Mouse (Mus musculus) stomach, embryonic 14.5 days (tissue): ENCODE results near the gene Fam53b. TPM values are rescaled to one million over a fixed set of nuclear protein-coding genes. Genes with fewer than 3 reads are reported as not detected.

Experiments used
- ATAC-seq: fragments of 200-750 bp; cut with Nextera tagmentation; 2 replicates; pipeline ENCODE4 v1.8.0; 2017; ENCODE audit warnings: low read depth, moderate TSS enrichment; ENCODE audit not compliant: insufficient number of reproducible peaks, insufficient read depth, low FRiP score
- H3K27ac ChIP-seq: fragments of 300-500 bp; sonication (generic); 2 replicates; pipeline ENCODE4 v1.5.1; 2014; ENCODE audit warnings: mild to moderate bottlenecking, low read length, moderate library complexity, mixed read lengths
- H3K27me3 ChIP-seq: fragments of 300-500 bp; sonication (generic); 2 replicates; pipeline ENCODE4 v1.6.1; 2014; ENCODE audit warnings: low read length, control low read depth, mixed read lengths; ENCODE audit not compliant: control insufficient read depth, insufficient read depth
- H3K36me3 ChIP-seq: fragments of 300-500 bp; sonication (generic); 2 replicates; pipeline ENCODE4 v1.6.1; 2014; ENCODE audit warnings: mild to moderate bottlenecking, control low read depth, low read length, moderate library complexity, mixed read lengths; ENCODE audit not compliant: control insufficient read depth, insufficient read depth
- H3K4me1 ChIP-seq: fragments of 300-500 bp; sonication (generic); 2 replicates; pipeline ENCODE4 v1.6.1; 2014; ENCODE audit warnings: low read length, control low read depth, mixed read lengths; ENCODE audit not compliant: control insufficient read depth, insufficient read depth
- H3K4me2 ChIP-seq: fragments of 300-500 bp; sonication (generic); replicated peaks from 2 replicates; pipeline ENCODE4 v1.6.1; 2014; ENCODE audit warnings: low read depth, low read length, control low read depth
- H3K4me3 ChIP-seq: fragments of 300-500 bp; sonication (generic); 2 replicates; pipeline ENCODE4 v1.5.1; 2014; ENCODE audit warnings: low read depth, low read length, control low read depth
- H3K9ac ChIP-seq: fragments of 300-500 bp; sonication (generic); replicated peaks from 2 replicates; pipeline ENCODE4 v1.6.1; 2014; ENCODE audit warnings: low read depth, mild to moderate bottlenecking, control low read depth, low read length, moderate library complexity, mixed read lengths
- H3K9me3 ChIP-seq: fragments of 300-500 bp; sonication (generic); 2 replicates; pipeline ENCODE4 v1.6.1; 2016; ENCODE audit warnings: low read depth, low read length, control low read depth; ENCODE audit not compliant: control insufficient read depth
- WGBS: fragments of 180-500 bp; shearing (Covaris S2); extraction: QIAGEN DNeasy Blood & Tissue Kit; methylation state at CpG from one replicate; pipeline ENCODE4 v1.1.7; 2014; 5-methylcytosine and 5-hydroxymethylcytosine counted together
- polyA plus RNA-seq: library from polyadenylated mRNA; unstranded; fragments of >200 nt; fragmentation: Nextera tagmentation; extraction: Ambion mirVana; gene quantifications from 2 replicates; pipeline ENCODE4 v1.2.1, GENCODE M21; 2014

Gene Fam53b
- polyA plus RNA-seq, 1 experiment from 2014 or later = 16.4 TPM

GRCm38 (mm10) chr7:132703515-132704309, 110.0 kb downstream of the Fam53b start:
- no peak overlapping the region for H3K4me2 ChIP-seq
- no peak overlapping the region for H3K4me3 ChIP-seq
- H3K27me3 ChIP-seq = no peaks in the 10 kb centered on the region
- no peaks in the 10 kb centered on the region for H3K9me3 ChIP-seq
- no peak overlapping the region for H3K9ac ChIP-seq
- no peak for ATAC-seq
- no peaks in the 10 kb centered on the region for H3K36me3 ChIP-seq
- H3K4me1 ChIP-seq = 0 out of 2 replicates have a peak, but pooled peaks cover 3% of the 10 kb centered on the region
- no peak overlapping the region for H3K27ac ChIP-seq
- 82% methylated on average over 9 of the region's 9 CpGs for WGBS

- Histone ChIP-seq H3K9me3 (no peaks in the 10 kb centered on the region), H3K27ac (no peak overlapping the region), H3K9ac (no peak overlapping the region), H3K4me2 (no peak overlapping the region), H3K27me3 (no peaks in the 10 kb centered on the region), H3K4me3 (no peak overlapping the region), H3K36me3 (no peaks in the 10 kb centered on the region), H3K4me1 (0 out of 2 replicates have a peak, but pooled peaks cover 3% of the 10 kb centered on the region)
- 64% methylated on average over 5 of the region's 5 CpGs for WGBS
- no peak for ATAC-seq
Observed at GRCm38 (mm10) chr7:132702492-132703070, 111.1 kb downstream of the Fam53b start.

GRCm38 (mm10) chr7:132702024-132702423, 111.7 kb downstream of the Fam53b start:
- no peaks in the 10 kb centered on the region for H3K36me3 ChIP-seq
- no peak overlapping the region for H3K4me3 ChIP-seq
- no peak overlapping the region for H3K27ac ChIP-seq
- 88% methylated on average over 3 of the region's 3 CpGs for WGBS
- no peaks in the 10 kb centered on the region for H3K9me3 ChIP-seq
- H3K4me1 ChIP-seq = 0 out of 2 replicates have a peak, but pooled peaks cover 3% of the 10 kb centered on the region
- no peak overlapping the region for H3K9ac ChIP-seq
- H3K27me3 ChIP-seq = no peaks in the 10 kb centered on the region
- ATAC-seq = no peak
- H3K4me2 ChIP-seq = no peak overlapping the region

- H3K9ac ChIP-seq = no peak overlapping the region
- no peak overlapping the region for H3K4me3 ChIP-seq
- H3K27me3 ChIP-seq = no peaks in the 10 kb centered on the region
- no peak overlapping the region for H3K4me2 ChIP-seq
- H3K4me1 ChIP-seq = 0 out of 2 replicates have a peak, but pooled peaks cover 3% of the 10 kb centered on the region
- H3K36me3 ChIP-seq = no peaks in the 10 kb centered on the region
- ATAC-seq = no peak
- 64% methylated on average over 3 of the region's 3 CpGs for WGBS
- no peaks in the 10 kb centered on the region for H3K9me3 ChIP-seq
- no peak overlapping the region for H3K27ac ChIP-seq
Observed at GRCm38 (mm10) chr7:132701412-132701811, 112.3 kb downstream of the Fam53b start.

GRCm38 (mm10) chr7:132700107-132700506, 113.6 kb downstream of the Fam53b start:
- 0 out of 2 replicates have a peak, but pooled peaks cover 3% of the 10 kb centered on the region for H3K4me1 ChIP-seq

GRCm38 (mm10) chr7:132699639-132700038, 114.0 kb downstream of the Fam53b start:
- Histone ChIP-seq H3K9ac (no peak overlapping the region), H3K9me3 (peaks cover 4% of the 10 kb centered on the region; the same call in 1 of the 2 replicates), H3K4me3 (no peak overlapping the region), H3K36me3 (no peaks in the 10 kb centered on the region), H3K4me1 (0 out of 2 replicates have a peak, but pooled peaks cover 3% of the 10 kb centered on the region), H3K27ac (no peak overlapping the region), H3K27me3 (no peaks in the 10 kb centered on the region), H3K4me2 (no peak overlapping the region)
- ATAC-seq = no peak

More at GRCm38 (mm10) chr7:132700107-132700506, 113.6 kb downstream of the Fam53b start:
- no peak for ATAC-seq
- WGBS = 75% methylated on average over 4 of the region's 4 CpGs
- no peaks in the 10 kb centered on the region for H3K27me3 ChIP-seq
- no peaks in the 10 kb centered on the region for H3K9me3 ChIP-seq
- H3K27ac ChIP-seq = no peak overlapping the region
- no peak overlapping the region for H3K4me3 ChIP-seq
- no peak overlapping the region for H3K9ac ChIP-seq
- no peak overlapping the region for H3K4me2 ChIP-seq
- H3K36me3 ChIP-seq = no peaks in the 10 kb centered on the region

- Histone ChIP-seq H3K4me2 (no peak overlapping the region), H3K36me3 (no peaks in the 10 kb centered on the region), H3K4me1 (0 out of 2 replicates have a peak, but pooled peaks cover 3% of the 10 kb centered on the region), H3K27ac (no peak overlapping the region), H3K9me3 (peaks cover 5% of the 10 kb centered on the region; the same call in 1 of the 2 replicates), H3K9ac (no peak overlapping the region), H3K27me3 (no peaks in the 10 kb centered on the region), H3K4me3 (no peak overlapping the region)
- 78% methylated on average over 4 of the region's 4 CpGs for WGBS
- no peak for ATAC-seq
Observed at GRCm38 (mm10) chr7:132699165-132699564, 114.5 kb downstream of the Fam53b start.

GRCm38 (mm10) chr7:132698737-132699136, 114.9 kb downstream of the Fam53b start:
- Histone ChIP-seq H3K9ac (no peak overlapping the region), H3K4me3 (no peak overlapping the region), H3K36me3 (no peaks in the 10 kb centered on the region), H3K27me3 (no peaks in the 10 kb centered on the region), H3K4me2 (no peak overlapping the region), H3K4me1 (0 out of 2 replicates have a peak, but pooled peaks cover 3% of the 10 kb centered on the region), H3K9me3 (peaks cover 5% of the 10 kb centered on the region; the same call in 1 of the 2 replicates), H3K27ac (no peak overlapping the region)
- no peak for ATAC-seq
- 82% methylated on average over 4 of the region's 4 CpGs for WGBS
